Mouse (Mus musculus) spleen, embryonic (tissue): Measurements from ENCODE around the gene Notch3.

ENCODE experiments used
- CTCF ChIA-PET: fragments of 350-600 bp; sonication (Branson Sonifier 250); formaldehyde crosslinking; loops from one replicate; lab custom pipeline; 2022; lab: Charles Lee

The Notch3 gene

DNA sequence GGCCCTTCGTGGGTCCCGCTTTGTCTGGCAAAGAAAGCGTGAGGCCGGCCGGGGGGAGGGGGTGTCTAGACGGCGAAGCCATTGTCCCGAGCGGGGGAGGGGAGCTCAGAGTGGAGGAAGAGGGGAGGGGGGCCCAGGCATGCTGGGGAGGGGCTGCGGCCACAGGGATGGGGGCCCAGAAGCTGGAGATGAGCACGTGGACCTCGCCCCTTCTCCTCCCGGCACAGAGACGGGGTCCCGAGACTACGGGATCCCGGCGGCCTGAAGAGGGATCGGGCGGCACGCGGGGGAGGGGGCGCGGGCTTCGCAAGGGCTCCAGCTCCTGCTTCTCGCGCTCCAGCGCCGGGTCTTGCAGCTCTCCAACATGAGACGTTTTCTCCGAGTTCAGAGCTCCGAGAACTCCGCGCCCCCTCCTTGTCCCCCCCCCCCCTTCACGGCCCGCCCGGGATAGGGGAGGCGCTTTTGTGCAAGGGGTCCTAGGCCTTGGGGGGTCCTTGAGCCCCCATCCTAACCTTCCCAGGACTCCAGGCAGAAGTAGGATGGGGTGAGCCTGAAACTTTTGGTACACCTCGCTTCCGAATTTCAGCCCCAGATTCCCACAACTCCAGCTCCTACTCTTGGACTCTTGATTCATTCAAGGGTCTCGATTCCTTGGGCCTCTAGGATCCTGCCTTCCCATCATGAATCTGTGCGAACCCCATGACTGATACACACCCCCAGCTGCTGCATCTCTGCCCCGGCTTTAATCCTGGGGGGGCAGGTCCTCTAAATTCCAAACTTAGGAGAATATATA, 653 bp downstream of the Notch3 start:
- CTCF ChIA-PET = no interaction called here

DNA sequence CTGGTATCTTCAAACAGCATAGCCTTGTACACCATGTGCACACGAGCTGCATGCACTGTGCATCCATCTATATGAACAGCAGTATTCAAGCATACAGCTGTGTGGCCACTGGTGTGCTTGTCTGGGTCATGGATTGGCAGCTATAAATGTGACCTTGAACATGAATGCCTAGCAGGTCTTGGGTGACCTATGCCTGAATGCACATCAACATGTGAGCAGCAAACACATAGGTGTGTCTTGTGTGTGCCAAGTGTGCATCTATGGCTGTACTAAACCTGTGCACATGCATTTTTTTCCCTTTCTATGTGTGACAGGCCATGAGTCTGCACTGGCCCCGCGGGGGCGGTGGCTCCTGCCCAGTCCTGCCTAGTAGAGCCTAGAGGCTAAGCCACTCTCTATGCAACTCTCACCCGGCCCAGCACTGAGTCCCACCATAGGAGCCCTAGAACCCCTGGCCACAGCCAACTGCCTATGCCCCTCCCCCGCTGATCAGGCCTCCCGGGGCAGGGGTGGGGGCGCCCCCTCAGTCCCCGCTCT, 1.3 kb downstream of the Notch3 start:
- CTCF ChIA-PET = interaction anchor here (0.6 to 0.7 kb wide), 2 partner anchors 26 to 340 kb away, joined by 7 to 10 read pairs; partner anchors contain the start of gene Cyp4f17

DNA sequence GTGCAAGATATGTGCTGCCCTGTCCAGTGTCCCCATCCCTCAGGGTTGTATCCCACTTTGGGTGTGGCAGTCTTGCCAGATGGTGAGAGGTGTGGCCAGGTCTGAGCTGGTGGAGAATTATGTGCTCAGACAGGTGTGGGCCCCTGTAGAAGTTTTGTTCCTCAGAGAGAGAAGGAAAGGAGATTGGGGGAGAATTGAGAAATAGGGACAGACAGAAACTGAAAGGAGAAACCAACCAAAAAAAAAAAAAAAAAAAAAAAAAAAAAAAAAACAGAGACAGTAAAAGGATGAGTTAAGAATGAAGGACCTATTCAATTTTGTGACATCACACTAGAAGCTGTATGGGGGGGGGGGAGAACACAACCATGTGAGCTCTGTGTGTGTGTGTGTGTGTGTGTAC, 1.9 kb downstream of the Notch3 start:
- CTCF ChIA-PET = interaction anchor here (0.6 to 0.7 kb wide), 2 partner anchors 26 to 341 kb away, joined by 7 to 10 read pairs; partner anchors contain the start of gene Cyp4f17

DNA sequence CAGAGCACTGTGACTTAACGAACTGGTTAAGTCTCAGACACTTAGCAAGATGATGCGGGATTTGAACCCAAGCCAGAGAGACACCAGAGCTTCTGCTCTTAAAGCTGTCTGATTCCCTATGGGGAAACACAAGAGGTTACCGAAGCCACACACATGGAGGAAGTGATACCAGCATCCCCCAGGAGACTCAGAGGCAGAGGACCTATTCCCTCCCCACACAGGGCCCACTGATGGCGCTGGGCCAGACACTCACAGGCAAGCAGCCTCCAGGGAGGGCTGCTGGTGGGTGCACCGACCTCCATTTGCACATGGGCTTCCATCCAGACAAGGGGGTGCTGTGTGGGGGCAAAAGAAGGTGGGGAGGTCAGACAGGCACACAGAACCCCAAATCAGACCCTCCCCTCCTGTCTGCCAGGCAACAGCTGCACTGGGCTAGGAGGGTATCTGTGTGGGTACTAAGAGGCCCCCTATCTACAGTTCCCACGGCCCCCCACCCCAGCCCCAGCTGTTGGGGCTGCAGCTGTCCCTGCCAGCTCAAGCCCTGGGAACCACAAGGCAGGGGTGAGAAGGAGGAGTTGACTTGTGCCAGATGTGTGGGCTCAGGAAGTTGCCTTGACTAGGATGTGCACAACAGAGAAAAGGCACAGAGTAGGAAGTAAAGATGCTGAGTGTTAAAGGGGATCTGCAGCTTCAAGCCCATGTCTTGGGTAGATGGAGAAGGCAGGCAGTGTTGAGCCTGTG, 2.6 kb downstream of the Notch3 start:
- CTCF ChIA-PET = no interaction called here

DNA sequence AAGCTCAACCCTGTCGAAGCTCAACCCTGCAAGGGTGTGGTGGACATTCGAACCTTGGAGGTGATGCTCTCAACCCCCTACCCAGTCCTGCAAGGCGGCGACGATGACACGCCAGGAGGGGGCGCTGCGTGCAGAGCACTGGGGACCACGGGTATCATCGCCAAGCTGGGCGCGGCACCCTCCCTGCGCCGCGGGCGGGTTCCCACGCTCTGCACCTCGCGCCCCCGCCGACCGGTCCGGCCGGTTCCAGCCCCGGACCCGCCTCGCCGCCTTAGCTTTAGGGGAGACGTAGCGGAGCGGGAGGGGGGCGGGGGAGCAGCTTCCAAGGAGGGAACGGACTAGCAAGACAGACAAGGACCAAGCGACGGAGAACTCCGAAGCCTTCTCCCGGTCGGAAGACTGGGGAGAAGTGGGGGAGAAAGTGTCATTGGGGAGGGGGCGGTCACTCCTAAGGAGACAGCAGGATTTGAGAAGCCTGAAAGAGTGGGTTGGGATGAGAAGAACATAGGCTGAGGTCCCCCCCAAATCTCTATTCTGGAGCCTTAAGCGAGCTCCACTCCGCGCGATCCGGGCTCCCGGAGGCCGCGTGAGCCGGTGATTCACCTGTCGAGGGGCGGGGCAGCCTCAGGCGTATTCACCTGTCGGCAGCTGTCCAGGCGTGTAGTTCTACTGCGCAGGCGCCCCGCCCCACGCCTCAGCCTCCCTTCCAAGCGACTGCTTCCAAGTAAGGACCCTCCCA, 4.4 kb downstream of the Notch3 start:
- CTCF ChIA-PET = interaction anchor here (0.6 kb wide), 1 partner anchor 128 kb away, joined by 3 read pairs; no protein-coding TSS in a partner anchor

DNA sequence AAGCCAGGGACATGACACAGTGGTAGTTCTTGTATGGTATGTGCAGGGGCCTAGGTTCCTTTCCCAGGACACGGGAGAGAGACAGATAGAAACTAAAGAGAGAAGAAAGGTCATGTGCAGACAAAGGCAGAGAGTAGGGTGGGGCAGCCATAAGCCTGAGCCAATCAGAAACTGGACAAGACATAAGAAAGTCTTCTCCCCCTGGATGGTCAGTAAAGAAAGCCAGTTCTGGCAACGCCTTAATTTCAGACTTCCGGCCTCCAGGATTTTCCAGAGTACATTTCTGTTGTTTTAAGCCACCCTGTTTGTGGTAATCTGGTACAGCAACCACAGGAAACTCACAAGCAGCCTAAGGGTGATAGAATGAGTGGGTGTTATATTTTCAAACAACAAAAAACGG, 5.8 kb downstream of the Notch3 start:
- CTCF ChIA-PET = no interaction called here

DNA sequence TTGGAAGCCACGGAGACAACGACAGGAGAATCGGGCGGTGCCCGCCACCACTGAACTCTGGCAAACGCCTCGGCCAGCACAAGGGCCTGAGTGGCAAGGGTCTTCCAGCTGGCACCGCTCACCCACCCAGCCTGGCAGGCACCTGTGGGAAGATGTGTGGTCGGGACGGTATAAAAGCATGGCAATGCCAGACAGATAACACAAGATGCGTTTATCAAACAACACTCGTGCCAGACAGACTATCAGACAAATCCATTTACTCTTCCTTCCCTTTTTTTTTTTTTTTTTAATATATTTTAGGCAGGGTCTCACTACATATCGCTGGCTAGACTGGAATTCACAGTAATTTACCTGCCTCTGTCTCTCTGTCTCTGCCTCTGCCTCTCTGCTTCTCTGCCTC, 7.8 kb downstream of the Notch3 start:
- CTCF ChIA-PET = no interaction called here

DNA sequence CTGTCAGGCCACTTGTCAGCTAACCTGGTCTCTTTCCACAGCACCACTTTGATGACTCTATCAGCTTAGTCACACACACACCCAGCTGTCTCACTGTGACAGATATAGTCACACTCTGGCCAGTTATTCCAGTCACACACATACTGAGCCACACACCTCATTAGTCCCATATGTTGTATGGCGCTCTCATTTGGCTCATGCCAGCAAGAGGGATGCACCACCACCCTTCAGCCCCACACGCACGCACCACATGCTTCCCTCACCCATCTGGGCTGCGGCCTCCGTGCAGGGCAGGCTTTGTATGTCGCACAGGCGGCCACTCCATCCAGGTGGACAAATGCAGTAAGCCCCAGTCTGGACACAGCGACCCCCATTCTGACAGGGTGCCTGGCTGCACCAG, 19.9 kb downstream of the Notch3 start:
- CTCF ChIA-PET = no interaction called here

DNA sequence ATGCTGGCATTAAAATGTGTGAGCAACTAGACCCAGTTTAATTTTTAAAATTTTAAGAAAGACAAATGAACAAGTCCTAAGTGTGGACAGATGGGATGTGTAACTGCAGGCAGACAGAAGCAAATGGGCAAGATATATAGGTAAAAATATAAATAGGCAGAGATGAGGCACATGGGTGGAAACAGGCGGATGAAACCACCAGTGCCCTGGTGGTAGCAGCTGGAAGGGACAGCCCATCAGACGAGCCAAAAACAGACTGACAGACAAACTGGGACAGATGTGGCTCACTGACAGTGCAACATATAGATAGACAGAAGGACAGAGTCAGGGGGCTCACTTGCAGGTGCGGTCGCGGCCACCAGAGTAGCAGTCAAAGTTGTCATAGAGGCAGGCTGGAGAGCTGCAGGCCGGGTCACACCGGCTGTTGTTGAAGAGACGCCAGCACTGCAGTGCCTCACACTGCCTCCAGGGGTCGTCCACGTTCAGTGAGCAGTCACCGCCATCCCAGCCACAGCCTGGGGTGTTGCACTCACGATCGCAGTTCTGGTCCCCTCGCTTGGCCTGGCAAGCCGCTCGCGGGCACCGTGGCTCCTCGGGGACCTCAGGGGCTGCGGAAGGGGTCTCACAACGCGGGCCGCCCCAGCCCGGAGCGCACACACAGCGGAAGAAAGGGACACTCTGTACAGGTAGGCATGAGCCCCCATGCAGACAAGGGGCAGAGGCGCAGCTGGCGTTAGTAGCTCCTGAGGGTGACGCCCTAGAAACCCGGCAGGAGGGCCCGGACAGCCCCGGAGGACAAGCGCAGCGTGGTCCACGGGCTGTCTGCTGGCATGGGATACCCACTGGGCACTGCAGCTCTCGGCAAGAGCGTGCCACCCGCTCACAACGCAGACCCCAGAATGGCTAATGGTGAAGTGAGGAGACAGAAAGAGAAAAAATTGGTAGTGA, 23.5 kb downstream of the Notch3 start:
- CTCF ChIA-PET = no interaction called here

DNA sequence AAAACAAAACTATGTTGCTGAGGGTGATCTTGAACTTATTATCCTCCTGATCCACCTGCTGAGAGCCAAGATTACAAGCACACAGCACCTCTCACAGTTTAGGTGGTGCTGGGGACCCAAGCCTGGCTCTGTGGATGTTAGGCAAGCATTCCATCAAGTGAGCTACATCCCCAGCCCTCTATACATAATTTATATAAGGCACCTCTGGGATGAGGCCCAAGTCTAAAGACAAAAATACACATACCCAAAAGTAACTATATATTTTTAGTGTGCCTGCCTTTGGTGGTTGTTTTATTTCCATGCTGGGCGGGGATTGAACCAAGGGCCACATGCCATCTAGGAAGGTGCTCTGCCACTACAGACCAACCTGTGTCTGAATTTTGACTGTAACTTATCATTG, 24.4 kb downstream of the Notch3 start:
- CTCF ChIA-PET = no interaction called here

DNA sequence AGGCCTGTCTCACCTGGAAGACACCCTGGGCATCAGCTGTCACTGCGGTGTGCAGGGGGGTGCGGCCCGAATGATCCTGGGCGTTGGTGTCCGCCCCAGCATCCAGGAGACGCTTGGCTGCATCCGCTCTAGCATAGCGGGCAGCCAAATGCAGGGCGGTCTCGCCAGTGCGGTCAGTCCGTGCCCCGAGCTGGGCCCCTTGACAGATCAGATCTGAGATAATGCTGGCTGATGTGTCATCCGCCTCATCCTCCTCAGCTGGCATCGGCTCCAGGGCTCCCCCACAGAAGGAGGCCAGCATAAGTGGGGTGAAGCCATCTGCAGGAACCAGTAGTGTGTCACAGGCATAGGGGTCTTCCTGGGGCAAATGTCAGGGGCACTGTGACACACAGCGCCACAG, 33.3 kb downstream of the Notch3 start:
- CTCF ChIA-PET = no interaction called here

DNA sequence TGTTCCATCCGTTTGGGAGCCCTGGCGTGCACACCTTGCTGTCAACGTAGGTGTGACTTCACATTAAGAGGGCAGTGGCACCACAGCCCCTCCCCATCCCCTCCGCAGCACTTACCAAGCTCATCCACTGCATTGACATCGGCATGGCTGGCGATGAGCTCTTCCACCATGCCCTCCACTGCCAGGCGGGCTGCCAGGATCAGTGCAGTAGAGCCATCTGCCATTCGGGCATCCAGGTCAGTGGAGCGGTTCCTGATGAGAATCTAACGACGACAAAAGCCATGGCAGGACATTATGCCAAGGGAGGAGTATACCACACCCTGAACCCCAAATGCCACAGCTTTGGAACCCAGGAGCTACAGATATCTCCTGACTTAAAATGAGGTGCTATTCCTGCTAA, 34.6 kb downstream of the Notch3 start:
- CTCF ChIA-PET = no interaction called here

DNA sequence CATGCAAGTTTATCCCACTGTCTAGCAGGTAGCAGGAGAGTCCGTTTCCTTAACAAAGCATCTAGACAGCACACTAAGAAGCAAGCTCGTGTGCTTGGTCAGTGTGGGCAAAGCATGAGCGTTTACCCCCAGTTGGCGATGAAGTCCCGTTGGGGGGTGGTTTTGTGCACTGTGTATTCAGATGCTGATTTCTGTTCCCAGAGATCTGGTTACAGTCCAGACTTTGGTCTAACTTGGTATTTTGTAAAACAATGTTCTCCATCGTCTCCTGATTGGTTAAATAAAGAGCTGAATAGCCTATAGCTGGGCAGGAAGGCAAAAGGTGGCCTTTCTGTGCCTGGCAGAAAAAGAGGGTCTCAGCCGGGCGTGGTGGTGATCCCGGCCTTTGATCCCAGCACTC, 36.1 kb downstream of the Notch3 start:
- CTCF ChIA-PET = interaction anchor here (0.7 kb wide), 1 partner anchor 104 kb away, joined by 3 read pairs; no protein-coding TSS in a partner anchor

DNA sequence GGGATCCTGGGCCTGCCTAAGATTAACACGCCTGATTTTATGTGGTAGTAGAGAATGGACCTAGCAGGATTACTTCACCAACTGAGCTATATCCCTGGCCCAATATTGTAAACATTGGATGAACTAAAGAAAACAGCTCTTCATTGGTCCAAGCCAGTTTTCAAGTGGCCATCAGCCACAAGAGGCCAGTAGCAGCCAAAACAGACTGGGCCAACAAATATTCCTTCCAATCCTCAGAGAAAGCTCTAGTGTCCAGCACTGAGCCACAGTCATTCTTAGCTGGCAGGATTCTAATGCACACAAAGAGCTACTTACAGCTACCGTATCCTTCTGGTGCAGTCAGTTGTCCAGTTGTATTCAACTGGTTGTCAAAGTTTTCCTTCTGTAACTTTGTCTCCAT, 39.5 kb downstream of the Notch3 start:
- CTCF ChIA-PET = no interaction called here

DNA sequence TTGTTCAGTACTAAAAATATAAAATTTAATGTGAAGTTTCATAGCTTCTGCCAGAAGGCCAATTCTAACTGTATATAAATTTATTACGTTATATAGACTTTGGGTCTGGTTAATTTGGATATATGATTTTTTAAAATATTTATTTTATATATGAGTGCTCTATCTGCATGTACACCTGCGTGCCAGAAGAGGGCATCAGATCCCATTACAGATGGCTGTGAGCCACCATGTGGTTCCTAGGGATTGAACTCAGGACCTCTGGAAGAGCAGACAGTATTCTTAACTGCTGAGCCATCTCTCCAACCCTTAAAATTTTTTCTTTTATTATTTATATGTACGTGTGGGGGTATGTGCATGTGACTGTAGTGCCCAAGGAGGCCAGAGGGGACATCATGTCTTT, 41.2 kb downstream of the Notch3 start:
- CTCF ChIA-PET = interaction anchor here (0.5 kb wide), 1 partner anchor 80 kb away, joined by 7 read pairs; no protein-coding TSS in a partner anchor

DNA sequence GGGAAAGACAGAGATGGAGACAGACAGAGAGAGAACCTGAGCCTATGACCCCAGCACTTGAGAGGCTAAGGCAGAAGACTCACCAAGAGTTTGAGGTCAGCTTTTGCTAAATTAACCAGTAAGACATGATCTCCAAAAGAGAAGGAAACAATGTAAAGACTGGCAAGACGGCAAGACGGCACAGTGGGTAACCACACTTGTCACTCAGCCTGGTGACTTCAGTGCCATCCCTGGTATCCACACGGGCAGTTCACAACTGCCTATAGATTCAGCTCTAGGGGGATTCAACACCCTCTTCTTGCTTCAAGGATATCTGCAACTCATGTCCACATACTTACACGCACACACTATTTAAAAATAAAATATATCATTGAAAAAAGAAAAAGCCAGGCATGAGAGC, 43.1 kb downstream of the Notch3 start:
- CTCF ChIA-PET = no interaction called here

DNA sequence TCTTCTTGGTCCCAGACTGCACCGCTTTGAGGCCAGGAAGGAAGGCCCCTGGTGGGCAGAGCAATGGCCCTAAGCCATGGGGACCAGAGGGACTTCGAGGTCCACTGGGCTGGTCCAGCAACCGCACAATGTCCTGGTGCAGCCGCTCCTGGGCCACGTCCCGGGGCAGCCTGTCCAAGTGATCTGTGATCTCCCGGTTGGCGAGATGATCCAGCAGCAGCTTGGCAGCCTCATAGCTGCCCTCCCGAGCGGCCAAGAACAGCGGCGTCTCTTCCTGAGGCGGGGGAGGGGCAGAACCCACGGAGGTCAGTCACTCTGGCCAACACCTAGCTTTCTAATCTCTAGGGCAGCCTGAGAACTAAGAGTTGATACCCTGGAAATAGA, 44.1 kb downstream of the Notch3 start:
- CTCF ChIA-PET = no interaction called here

DNA sequence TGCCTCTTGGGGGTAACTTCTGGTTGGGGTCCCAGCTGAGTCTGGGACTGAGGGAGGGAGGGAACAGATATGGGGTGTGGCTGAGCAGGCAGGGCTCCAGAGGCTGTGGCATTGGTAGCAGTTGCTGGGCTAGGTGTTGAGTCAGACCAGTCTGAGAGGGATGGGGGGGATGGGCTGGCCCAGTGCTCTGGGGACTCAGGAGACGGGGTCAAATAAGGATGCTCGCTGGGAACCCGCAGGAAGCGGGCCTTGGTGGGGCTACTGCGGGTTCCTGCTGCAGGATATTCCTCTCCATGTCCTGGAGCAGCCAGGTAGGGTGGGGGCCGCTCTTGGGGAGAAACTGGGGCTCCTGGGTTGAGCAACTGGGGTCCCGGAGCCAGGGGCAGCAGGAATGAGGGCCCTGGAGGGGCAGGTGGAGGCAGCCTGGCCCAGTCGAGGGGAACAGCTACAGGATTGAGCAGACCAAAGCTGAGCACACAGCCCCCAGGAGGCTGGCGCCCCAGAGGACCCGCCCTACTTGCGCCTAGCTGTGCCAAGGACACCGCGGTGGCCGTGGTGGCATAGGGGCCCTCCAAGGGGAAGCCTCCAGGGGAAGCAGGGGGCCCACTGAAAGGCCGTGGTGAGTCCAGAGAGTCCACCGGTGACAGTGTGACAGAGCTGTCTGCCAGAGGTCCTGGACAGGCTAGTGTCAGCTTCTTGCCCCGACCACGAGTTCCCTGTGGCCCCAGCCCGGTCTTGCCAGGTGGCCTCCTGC, 44.6 kb downstream of the Notch3 start:
- CTCF ChIA-PET = no interaction called here

DNA sequence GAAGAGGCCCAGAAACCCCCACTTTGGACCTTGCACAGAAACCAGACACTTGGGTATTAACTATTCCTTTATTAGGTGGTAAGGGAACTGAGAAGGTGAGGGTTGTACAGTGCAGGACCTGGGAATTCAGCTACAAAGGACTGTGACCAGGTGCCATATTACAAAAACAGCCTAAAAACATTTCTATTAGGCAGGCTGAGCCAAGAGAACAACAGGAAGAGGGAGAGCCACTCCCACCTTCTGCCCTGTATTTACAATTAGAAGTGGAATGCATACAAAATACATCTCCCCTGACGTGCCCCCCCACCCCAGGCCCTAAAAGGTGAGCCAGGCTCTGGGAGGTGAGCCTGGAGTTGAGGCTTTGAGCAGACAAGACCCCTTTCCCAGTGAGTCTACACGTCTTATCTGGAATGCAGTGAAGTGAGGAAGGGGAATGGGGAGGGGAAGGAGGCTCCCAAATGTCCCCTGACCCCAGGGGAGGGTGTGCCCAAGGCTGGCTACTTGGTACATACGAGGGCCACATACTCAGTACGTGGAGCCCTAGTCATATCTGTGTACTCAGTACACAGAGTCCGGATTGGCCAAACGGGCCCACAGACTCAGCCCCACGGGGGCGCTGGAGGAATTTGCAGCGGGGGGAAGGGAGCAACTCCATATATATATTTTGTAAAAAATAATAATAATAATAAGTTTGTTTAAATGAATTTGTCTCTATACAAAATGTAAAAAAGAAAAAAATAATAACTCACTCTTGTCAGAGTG, 45.7 kb downstream of the Notch3 start:
- CTCF ChIA-PET = no interaction called here
